Mouse (Mus musculus) ES-E14 (cell line): ENCODE measurements around the gene Nos1. TPM values are rescaled to one million over a fixed set of nuclear protein-coding genes. Genes with fewer than 3 reads are reported as not detected.

Experiments
- DNase-seq: peaks from one replicate; pipeline ENCODE4 v3.0.0-alpha.2; 2013; ENCODE audit warnings: low read depth, low spot score
- H3K27ac ChIP-seq: 2 replicates; pipeline ENCODE4 v1.5.1; 2012; ENCODE audit warnings: low read depth, mild to moderate bottlenecking, low read length, moderate library complexity, mixed read lengths; ENCODE audit not compliant: poor library complexity, insufficient read depth, severe bottlenecking
- H3K36me3 ChIP-seq: 2 replicates; pipeline ENCODE4 v1.6.1; 2012; ENCODE audit warnings: mild to moderate bottlenecking, low read length, moderate library complexity, mixed read lengths; ENCODE audit not compliant: control insufficient read depth, poor library complexity, insufficient read depth, severe bottlenecking
- H3K4me1 ChIP-seq, 2 experiments: fragments of 150-350 bp in 1 of 2; sonication (generic) in 1 of 2; 2 replicates each; pipeline ENCODE4 v1.6.1; 2012; ENCODE audit warnings: low read length in 2 of 2, mild to moderate bottlenecking in 1 of 2, mixed read lengths in 1 of 2; ENCODE audit not compliant: control insufficient read depth in 2 of 2, insufficient read depth in 2 of 2, poor library complexity in 1 of 2
- H3K4me3 ChIP-seq, 2 experiments: fragments of 150-350 bp in 1 of 2; sonication (generic) in 1 of 2; 2 replicates each; pipeline ENCODE4 v1.5.1; 2012; ENCODE audit warnings: low read length in 2 of 2, low read depth in 1 of 2, mild to moderate bottlenecking in 1 of 2, mixed read lengths in 1 of 2; ENCODE audit not compliant: insufficient read depth in 1 of 2, poor library complexity in 1 of 2, severe bottlenecking in 1 of 2
- H3K9ac ChIP-seq: 2 replicates; pipeline ENCODE4 v1.6.1; 2012; ENCODE audit warnings: low read depth, mild to moderate bottlenecking, low read length, mixed read lengths; ENCODE audit not compliant: poor library complexity, insufficient read depth, severe bottlenecking
- H3K9me3 ChIP-seq: fragments of 150-350 bp; sonication (generic); 2 replicates; pipeline ENCODE4 v1.6.1; 2012; ENCODE audit warnings: low read depth, mild to moderate bottlenecking, low read length; ENCODE audit not compliant: control insufficient read depth, insufficient read depth
- CHD2 ChIP-seq: IDR thresholded peaks from 2 replicates; pipeline ENCODE4 v1.6.1; 2014; ENCODE audit warnings: mild to moderate bottlenecking, low read depth, low read length, inconsistent platforms
- HCFC1 ChIP-seq: IDR thresholded peaks from 2 replicates; pipeline ENCODE4 v1.6.1; 2012; ENCODE audit warnings: low read length, inconsistent platforms, borderline replicate concordance; ENCODE audit not compliant: insufficient read depth
- MAFK ChIP-seq: IDR thresholded peaks from 2 replicates; pipeline ENCODE4 v1.6.1; 2014; ENCODE audit warnings: mild to moderate bottlenecking, low read depth, low read length, inconsistent platforms; ENCODE audit not compliant: insufficient read depth
- ZC3H11A ChIP-seq: IDR thresholded peaks from 2 replicates; pipeline ENCODE4 v1.6.1; 2012; ENCODE audit warnings: low read depth, mild to moderate bottlenecking, inconsistent platforms, low read length, borderline replicate concordance
- ZNF384 ChIP-seq: IDR thresholded peaks from 2 replicates; pipeline ENCODE4 v1.6.1; 2012; ENCODE audit warnings: low read depth, low read length, inconsistent platforms
- in situ Hi-C, 2 experiments: fragments of 600-800 bp; cut with MboI; formaldehyde crosslinking; loops; one replicate each; pipeline ENCODE4 v1.15.1; 2025; ENCODE audit warnings: low sequenced_read_pairs in 2 of 2, inconsistent platforms in 1 of 2; ENCODE audit not compliant: unreplicated experiment in 2 of 2
- total RNA-seq: library from RNA; depleted of rRNA; stranded (reverse); fragments of 300-350 nt; gene quantifications from 2 replicates; pipeline ENCODE4 v1.2.3, GENCODE M21; 2012

The Nos1 gene
- total RNA-seq, 1 experiment, result 3.4 TPM

GRCm38 (mm10) chr5:117889571-117889970 lies 108.7 kb downstream of the Nos1 start:
- peaks cover 4 to 10% of the 10 kb centered on the region in 2 experiments; a peak in 3 of 4 replicates for H3K4me1 ChIP-seq
- TF ChIP-seq MAFK (no peak), HCFC1 (no peak), ZC3H11A (no peak), CHD2 (no peak), ZNF384 (no peak)
- in situ Hi-C loops, result no loop called here
- H3K4me3 ChIP-seq, result no peak overlapping the region
- no peaks in the 10 kb centered on the region for H3K36me3 ChIP-seq
- no peak overlapping the region for H3K27ac ChIP-seq
- no peak for DNase-seq
- H3K9ac ChIP-seq, result no peak overlapping the region
- H3K9me3 ChIP-seq, result no peaks in the 10 kb centered on the region

- in situ Hi-C loops, result no loop called here
- H3K9me3 ChIP-seq, result no peaks in the 10 kb centered on the region
- TF ChIP-seq CHD2 (no peak), HCFC1 (no peak), ZC3H11A (no peak)
- no peak overlapping the region for H3K27ac ChIP-seq
- H3K36me3 ChIP-seq, result no peaks in the 10 kb centered on the region
- H3K4me1 ChIP-seq, result peaks cover 4 to 11% of the 10 kb centered on the region in 2 experiments; a peak in 3 of 4 replicates
- DNase-seq, result no peak
- no peak overlapping the region for H3K9ac ChIP-seq
- no peak overlapping the region for H3K4me3 ChIP-seq
These were observed 110.0 kb downstream of the Nos1 start for GRCm38 (mm10) chr5:117890871-117891270.

GRCm38 (mm10) chr5:117891545-117891944 lies 110.7 kb downstream of the Nos1 start:
- TF ChIP-seq MAFK, result no peak
- TF ChIP-seq CHD2, result no peak
- no peak for TF ChIP-seq ZNF384
- no peak for TF ChIP-seq HCFC1
- TF ChIP-seq ZC3H11A, result no peak
- no peak overlapping the region for H3K27ac ChIP-seq
- in situ Hi-C loops, result no loop called here

GRCm38 (mm10) chr5:117894050-117894449 lies 113.2 kb downstream of the Nos1 start:
- H3K9ac ChIP-seq, result no peak overlapping the region
- H3K4me3 ChIP-seq, result no peak overlapping the region
- no peaks in the 10 kb centered on the region for H3K9me3 ChIP-seq
- H3K4me1 ChIP-seq, result peaks cover 6 to 33% of the 10 kb centered on the region in 2 experiments; a peak in 3 of 4 replicates
- no peak overlapping the region for H3K27ac ChIP-seq
- H3K36me3 ChIP-seq, result no peaks in the 10 kb centered on the region
- TF ChIP-seq HCFC1 (no peak), CHD2 (no peak), ZC3H11A (no peak), MAFK (no peak), ZNF384 (no peak)
- in situ Hi-C loops, result no loop called here
- no peak for DNase-seq

More at GRCm38 (mm10) chr5:117891545-117891944, 110.7 kb downstream of the Nos1 start:
- Histone ChIP-seq H3K4me1 (peaks cover 4 to 13% of the 10 kb centered on the region in 2 experiments; a peak in 3 of 4 replicates), H3K9ac (no peak overlapping the region), H3K4me3 (no peak overlapping the region), H3K36me3 (no peaks in the 10 kb centered on the region), H3K9me3 (no peaks in the 10 kb centered on the region)
- DNase-seq, result no peak

- Histone ChIP-seq H3K27ac (peak overlapping the region; percentile 34; the same call in 1 of the 2 replicates), H3K9me3 (no peaks in the 10 kb centered on the region), H3K9ac (no peak overlapping the region), H3K4me3 (no peak overlapping the region), H3K4me1 (peaks cover 2 to 35% of the 10 kb centered on the region in 2 experiments; a peak in 2 of 4 replicates), H3K36me3 (no peaks in the 10 kb centered on the region)
- no peak for TF ChIP-seq ZC3H11A
- TF ChIP-seq MAFK, result no peak
- no peak for TF ChIP-seq CHD2
- TF ChIP-seq HCFC1, result no peak
- TF ChIP-seq ZNF384, result no peak
- in situ Hi-C loops, result no loop called here
- no peak for DNase-seq
These were observed 117.4 kb downstream of the Nos1 start for GRCm38 (mm10) chr5:117898055-117898806.
